Mouse (Mus musculus) MEL (cell line): ENCODE data around the gene Fam114a1. TPM values are rescaled to one million over a fixed set of nuclear protein-coding genes. Genes with fewer than 3 reads are reported as not detected.

ENCODE experiments used
- DNase-seq: peaks from one replicate; pipeline ENCODE4 v3.0.0; 2011; ENCODE audit warnings: low read depth, low spot score
- H3K27ac ChIP-seq: 2 replicates; pipeline ENCODE4 v1.5.1; 2012; ENCODE audit warnings: low read depth, mild to moderate bottlenecking, control low read depth, low read length, moderate library complexity; ENCODE audit not compliant: control insufficient read depth
- H3K27me3 ChIP-seq, 2 experiments: fragments of 150-350 bp in 1 of 2; sonication (generic) in 1 of 2; 2 replicates each; pipeline ENCODE4 v1.6.1; 2012; ENCODE audit warnings: low read length in 2 of 2, mild to moderate bottlenecking in 2 of 2, improper control_type of control experiment in 1 of 2, moderate library complexity in 1 of 2; ENCODE audit not compliant: insufficient read depth in 2 of 2, control insufficient read depth in 1 of 2
- H3K36me3 ChIP-seq, 2 experiments: 2 replicates each; pipeline ENCODE4 v1.6.1; 2012 to 2014; ENCODE audit warnings: low read length in 2 of 2, improper control_type of control experiment in 1 of 2, inconsistent platforms in 1 of 2, mild to moderate bottlenecking in 1 of 2; ENCODE audit not compliant: insufficient read depth in 2 of 2, control insufficient read depth in 1 of 2
- H3K4me1 ChIP-seq, 2 experiments: fragments of 150-350 bp in 1 of 2; sonication (generic) in 1 of 2; 2 replicates each; pipeline ENCODE4 v1.6.1; 2012; ENCODE audit warnings: low read length in 2 of 2, improper control_type of control experiment in 1 of 2, mild to moderate bottlenecking in 1 of 2; ENCODE audit not compliant: insufficient read depth in 2 of 2, control insufficient read depth in 1 of 2
- H3K4me3 ChIP-seq, 2 experiments: fragments of 150-350 bp in 1 of 2; sonication (generic) in 1 of 2; 2 replicates each; pipeline ENCODE4 v1.5.1; 2012; ENCODE audit warnings: low read depth in 2 of 2, low read length in 2 of 2, mild to moderate bottlenecking in 2 of 2, moderate library complexity in 2 of 2, control low read depth in 1 of 2, improper control_type of control experiment in 1 of 2; ENCODE audit not compliant: control insufficient read depth in 1 of 2, insufficient read depth in 1 of 2
- H3K79me2 ChIP-seq: 2 replicates; pipeline ENCODE4 v1.6.1; 2012; ENCODE audit warnings: mild to moderate bottlenecking, low read length, moderate library complexity; ENCODE audit not compliant: control insufficient read depth, poor library complexity, insufficient read depth
- H3K9ac ChIP-seq: 2 replicates; pipeline ENCODE4 v1.6.1; 2012; ENCODE audit warnings: low read depth, mild to moderate bottlenecking, control low read depth, low read length, moderate library complexity; ENCODE audit not compliant: control insufficient read depth, poor library complexity, severe bottlenecking
- H3K9me3 ChIP-seq: fragments of 150-350 bp; sonication (generic); replicated peaks from 2 replicates; pipeline ENCODE4 v1.6.1; 2012; ENCODE audit warnings: mild to moderate bottlenecking, low read length, improper control_type of control experiment, moderate library complexity; ENCODE audit not compliant: insufficient read depth
- CTCF ChIP-seq, 3 experiments: IDR thresholded peaks in 2 of 3; conservative IDR thresholded peaks in 1 of 3; 2 replicates each; pipeline ENCODE4 v1.5.1; 2011 to 2012; ENCODE audit warnings: low read length in 3 of 3, low read depth in 2 of 3, mild to moderate bottlenecking in 2 of 3, improper control_type of control experiment in 1 of 3, inconsistent platforms in 1 of 3, mixed read lengths in 1 of 3, moderate library complexity in 1 of 3; ENCODE audit not compliant: control insufficient read depth in 1 of 3, insufficient read depth in 1 of 3, poor library complexity in 1 of 3, severe bottlenecking in 1 of 3
- GABPA ChIP-seq: IDR thresholded peaks from 2 replicates; pipeline ENCODE4 v1.6.1; 2012; ENCODE audit warnings: low read depth, mild to moderate bottlenecking, inconsistent platforms, low read length, improper control_type of control experiment, moderate library complexity
- HCFC1 ChIP-seq: IDR thresholded peaks from 2 replicates; pipeline ENCODE4 v1.6.1; 2012; ENCODE audit warnings: low read depth, mild to moderate bottlenecking, inconsistent platforms, low read length, improper control_type of control experiment, moderate library complexity
- JUND ChIP-seq: IDR thresholded peaks from 2 replicates; pipeline ENCODE4 v1.6.1; 2011; ENCODE audit warnings: low read depth, mild to moderate bottlenecking, improper control_type of control experiment, low read length
- KAT2A ChIP-seq: conservative IDR thresholded peaks from 2 replicates; pipeline ENCODE4 v1.6.1; 2012; ENCODE audit warnings: low read depth, low read length, improper control_type of control experiment, inconsistent platforms
- MAX ChIP-seq: IDR thresholded peaks from 2 replicates; pipeline ENCODE4 v1.6.1; 2011; ENCODE audit warnings: low read length, improper control_type of control experiment
- MAZ ChIP-seq: IDR thresholded peaks from 2 replicates; pipeline ENCODE4 v1.6.1; 2012; ENCODE audit warnings: low read depth, mild to moderate bottlenecking, inconsistent platforms, low read length, improper control_type of control experiment
- MEF2A ChIP-seq: IDR thresholded peaks from 2 replicates; pipeline ENCODE4 v1.6.1; 2014; ENCODE audit warnings: low read depth, mild to moderate bottlenecking, inconsistent platforms, low read length, improper control_type of control experiment; ENCODE audit not compliant: poor library complexity, insufficient replicate concordance, severe bottlenecking; ENCODE audit errors: extremely low read depth
- MXI1 ChIP-seq: IDR thresholded peaks from 2 replicates; pipeline ENCODE4 v1.6.1; 2011; ENCODE audit warnings: mild to moderate bottlenecking, low read depth, low read length, improper control_type of control experiment
- MYC ChIP-seq: IDR thresholded peaks from 2 replicates; pipeline ENCODE4 v1.6.1; 2011; ENCODE audit warnings: low read depth, mild to moderate bottlenecking, low read length, improper control_type of control experiment, moderate library complexity
- NRF1 ChIP-seq: IDR thresholded peaks from 2 replicates; pipeline ENCODE4 v1.6.1; 2014; ENCODE audit warnings: low read depth, mild to moderate bottlenecking, inconsistent platforms, low read length, improper control_type of control experiment, moderate library complexity; ENCODE audit not compliant: poor library complexity, insufficient read depth, severe bottlenecking
- POLR2A ChIP-seq, 2 experiments: IDR thresholded peaks; 2 replicates each; pipeline ENCODE4 v1.6.1; 2011 to 2012; ENCODE audit warnings: low read length in 2 of 2, mild to moderate bottlenecking in 2 of 2, control low read depth in 1 of 2, improper control_type of control experiment in 1 of 2, low read depth in 1 of 2, moderate library complexity in 1 of 2; ENCODE audit not compliant: control insufficient read depth in 1 of 2, insufficient read depth in 1 of 2, poor library complexity in 1 of 2
- POLR2AphosphoS2 ChIP-seq: IDR thresholded peaks from 2 replicates; pipeline ENCODE4 v1.6.1; 2011; ENCODE audit warnings: low read length, improper control_type of control experiment
- POLR2AphosphoS5 ChIP-seq: IDR thresholded peaks from 2 replicates; pipeline ENCODE4 v1.6.1; 2012; ENCODE audit warnings: low read depth, borderline replicate concordance, mild to moderate bottlenecking, inconsistent platforms, low read length, moderate library complexity, mixed read lengths
- SMC3 ChIP-seq: IDR thresholded peaks from 2 replicates; pipeline ENCODE4 v1.6.1; 2011; ENCODE audit warnings: low read depth, low read length, improper control_type of control experiment
- TBP ChIP-seq: IDR thresholded peaks from 2 replicates; pipeline ENCODE4 v1.8.0; 2011; ENCODE audit warnings: low read depth, low read length, improper control_type of control experiment
- UBTF ChIP-seq: IDR thresholded peaks from 2 replicates; pipeline ENCODE4 v1.6.1; 2012; ENCODE audit warnings: low read depth, mild to moderate bottlenecking, inconsistent platforms, low read length, improper control_type of control experiment, moderate library complexity, borderline replicate concordance; ENCODE audit not compliant: insufficient read depth
- USF2 ChIP-seq, 2 experiments: IDR thresholded peaks; 2 replicates each; pipeline ENCODE4 v1.6.1; 2011 to 2012; ENCODE audit warnings: improper control_type of control experiment in 2 of 2, low read length in 2 of 2, borderline replicate concordance in 1 of 2, inconsistent platforms in 1 of 2, low read depth in 1 of 2, mild to moderate bottlenecking in 1 of 2; ENCODE audit not compliant: insufficient read depth in 1 of 2
- polyA plus RNA-seq, 2 experiments: library from polyadenylated mRNA; stranded (reverse) in 1 of 2; unstranded in 1 of 2; fragments of >175 nt in 1 of 2; fragments of >200 nt in 1 of 2; gene quantifications; 2 replicates each; pipeline versions ENCODE4 v1.2.1 to v1.2.4; 2012; ENCODE audit warnings: low replicate concordance in 2 of 2, low read depth in 1 of 2; ENCODE audit not compliant: insufficient read length in 2 of 2, insufficient read depth in 1 of 2, missing spikeins in 1 of 2
- total RNA-seq: library from RNA; depleted of rRNA; stranded (reverse); fragments of 300-350 nt; gene quantifications from 2 replicates; pipeline ENCODE4 v1.2.3, GENCODE M21; 2012

Gene Fam114a1
- total and polyA plus RNA-seq, 3 experiments: 0.08 TPM; not detected in 2

DNA sequence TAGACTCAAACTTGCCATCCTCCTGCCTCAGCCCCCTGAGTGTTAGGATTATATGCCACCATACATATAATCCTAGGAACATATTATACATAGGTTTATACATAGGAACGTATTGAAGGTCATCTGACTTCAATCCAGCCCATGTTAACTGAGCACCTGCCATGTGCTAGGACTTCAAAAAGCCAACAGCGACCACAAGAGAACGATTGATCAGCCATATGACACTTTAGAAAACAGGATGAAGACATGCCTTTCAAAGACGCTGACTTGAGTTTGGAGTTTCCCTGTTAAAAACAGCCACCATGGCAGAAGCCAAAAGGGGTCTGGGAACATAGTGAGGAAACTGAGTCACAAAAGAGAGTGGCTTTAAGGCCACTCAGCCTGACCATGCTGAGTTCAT lies 35.4 kb downstream of the Fam114a1 start:
- Histone ChIP-seq H3K27ac (no peak overlapping the region), H3K4me3 (no peak overlapping the region), H3K27me3 (peaks cover 0 to 1% of the 10 kb centered on the region in 2 experiments; a peak in 2 of 4 replicates), H3K79me2 (no peaks in the 10 kb centered on the region), H3K9me3 (no peaks in the 10 kb centered on the region), H3K9ac (no peak overlapping the region), H3K4me1 (no peaks in the 10 kb centered on the region), H3K36me3 (no peaks in the 10 kb centered on the region)
- no peak for TF ChIP-seq MXI1
- TF ChIP-seq MAX: no peak
- TF ChIP-seq POLR2A (IDR thresholded peaks at IDR 0.05; ENCODE audit: control insufficient read depth in 1 of 2, insufficient read depth in 1 of 2, low read depth in 1 of 2, low read length in 2 of 2, poor library complexity in 1 of 2): no peak
- no peak for TF ChIP-seq MEF2A
- no peak for TF ChIP-seq POLR2AphosphoS2
- DNase-seq: no peak

DNA sequence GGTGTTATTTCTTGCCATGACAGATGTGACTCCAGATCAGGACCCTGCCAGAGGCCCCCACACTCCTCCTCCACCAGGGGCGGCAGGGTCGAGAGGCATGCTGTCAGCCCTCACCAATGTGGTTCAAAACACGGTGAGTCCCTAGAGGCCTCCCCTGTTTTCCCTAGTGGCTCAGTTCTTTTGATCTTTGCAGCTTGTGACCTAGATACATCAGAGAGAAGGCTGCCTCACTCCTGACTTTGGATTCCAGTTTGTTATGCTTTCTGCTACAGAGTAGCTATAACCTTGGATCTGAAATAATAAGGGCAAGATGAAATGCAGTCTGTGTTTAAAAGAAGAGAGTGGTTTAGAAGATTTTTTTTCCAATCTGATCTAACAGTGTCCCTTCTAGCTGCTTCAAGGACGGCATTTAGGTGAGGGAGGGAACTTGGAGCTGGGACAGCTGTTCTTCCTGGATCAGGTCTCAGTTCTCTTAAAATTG lies 36.2 kb downstream of the Fam114a1 start:
- DNase-seq: no peak
- no peak overlapping the region for H3K9ac ChIP-seq
- H3K36me3 ChIP-seq: no peaks in the 10 kb centered on the region
- H3K27me3 ChIP-seq: peaks cover 0 to 1% of the 10 kb centered on the region in 2 experiments; a peak in 2 of 4 replicates
- TF ChIP-seq POLR2A (IDR thresholded peaks at IDR 0.05; ENCODE audit: control insufficient read depth in 1 of 2, insufficient read depth in 1 of 2, low read depth in 1 of 2, low read length in 2 of 2, poor library complexity in 1 of 2) (no peak), MAX (no peak), MAZ (no peak), MYC (no peak), JUND (no peak)
- H3K4me1 ChIP-seq: no peaks in the 10 kb centered on the region
- no peak overlapping the region for H3K27ac ChIP-seq
- no peaks in the 10 kb centered on the region for H3K79me2 ChIP-seq
- H3K9me3 ChIP-seq: no peaks in the 10 kb centered on the region
- no peak overlapping the region for H3K4me3 ChIP-seq

DNA sequence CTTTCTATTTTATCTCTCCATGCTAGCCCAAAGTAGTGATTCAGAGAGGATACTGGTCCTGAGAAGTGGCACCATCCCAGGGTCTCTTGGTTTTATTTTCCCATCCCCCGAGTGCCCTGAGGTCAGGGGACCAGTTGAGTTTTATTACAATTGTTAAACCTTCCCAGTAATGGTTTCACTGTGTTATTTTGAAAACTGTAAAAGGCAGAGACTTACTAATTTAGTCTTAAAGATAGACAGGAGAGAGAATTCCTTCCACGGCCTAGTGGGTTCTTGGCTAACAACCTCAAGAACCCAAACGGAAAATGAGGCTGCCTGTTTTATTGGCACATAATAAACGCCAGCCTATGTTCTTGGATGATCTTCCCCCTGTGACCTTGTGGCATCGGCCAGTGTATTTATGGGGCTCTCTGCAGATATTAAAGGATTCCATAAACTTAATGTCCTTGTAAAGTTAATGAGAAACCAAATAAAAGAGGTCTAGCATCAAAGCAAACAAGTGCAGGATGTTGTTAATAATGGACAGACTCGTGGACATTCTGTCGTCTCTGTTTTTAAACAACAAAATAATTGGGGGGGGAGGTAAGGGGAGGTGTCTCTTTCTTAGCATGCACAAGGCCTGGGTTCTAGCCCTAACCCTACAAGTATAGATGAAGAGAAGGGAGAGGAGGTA lies 42.2 kb downstream of the Fam114a1 start:
- Histone ChIP-seq H3K36me3 (no peaks in the 10 kb centered on the region), H3K79me2 (no peaks in the 10 kb centered on the region), H3K27me3 (peaks cover 0 to 4% of the 10 kb centered on the region in 2 experiments; a peak in 3 of 4 replicates), H3K4me3 (no peak overlapping the region), H3K4me1 (no peaks in the 10 kb centered on the region), H3K9ac (no peak overlapping the region), H3K27ac (no peak overlapping the region), H3K9me3 (no peaks in the 10 kb centered on the region)
- TF ChIP-seq NRF1 (no peak), USF2 (IDR thresholded peaks at IDR 0.05; ENCODE audit: borderline replicate concordance in 1 of 2, insufficient read depth in 1 of 2, low read depth in 1 of 2, low read length in 2 of 2) (no peak), HCFC1 (no peak), UBTF (no peak), JUND (no peak), MXI1 (no peak), GABPA (no peak), POLR2AphosphoS5 (no peak), KAT2A (no peak), SMC3 (no peak), TBP (no peak), MYC (no peak), CTCF (IDR thresholded peaks at IDR 0.05 in 2 of 3, conservative IDR thresholded peaks at IDR 0.05 in 1 of 3; ENCODE audit: control insufficient read depth in 1 of 3, insufficient read depth in 1 of 3, low read depth in 2 of 3, low read length in 3 of 3, poor library complexity in 1 of 3, severe bottlenecking in 1 of 3) (no peak)
- no peak for DNase-seq
